Mouse (Mus musculus) MEL (cell line): ENCODE measurements around the gene Glp1r.

Source experiments
- BHLHE40 ChIP-seq: IDR thresholded peaks from 2 replicates; pipeline ENCODE4 v1.6.1; 2012; ENCODE audit warnings: low read depth, mild to moderate bottlenecking, inconsistent platforms, low read length, improper control_type of control experiment, borderline replicate concordance
- CTCF ChIP-seq, 3 experiments: IDR thresholded peaks in 2 of 3; conservative IDR thresholded peaks in 1 of 3; 2 replicates each; pipeline ENCODE4 v1.5.1; 2011 to 2012; ENCODE audit warnings: low read length in 3 of 3, low read depth in 2 of 3, mild to moderate bottlenecking in 2 of 3, improper control_type of control experiment in 1 of 3, inconsistent platforms in 1 of 3, mixed read lengths in 1 of 3, moderate library complexity in 1 of 3; ENCODE audit not compliant: control insufficient read depth in 1 of 3, insufficient read depth in 1 of 3, poor library complexity in 1 of 3, severe bottlenecking in 1 of 3
- E2F4 ChIP-seq: IDR thresholded peaks from 2 replicates; pipeline ENCODE4 v1.6.1; 2011; ENCODE audit warnings: low read depth, low read length, improper control_type of control experiment, borderline replicate concordance
- EP300 ChIP-seq, 2 experiments: IDR thresholded peaks; 2 replicates each; pipeline ENCODE4 v1.6.1; 2011; ENCODE audit warnings: improper control_type of control experiment in 2 of 2, low read length in 2 of 2, low read depth in 1 of 2, mild to moderate bottlenecking in 1 of 2
- ETS1 ChIP-seq: IDR thresholded peaks from 2 replicates; pipeline ENCODE4 v1.6.1; 2012; ENCODE audit warnings: low read depth, mild to moderate bottlenecking, inconsistent platforms, low read length, improper control_type of control experiment, moderate library complexity
- GABPA ChIP-seq: IDR thresholded peaks from 2 replicates; pipeline ENCODE4 v1.6.1; 2012; ENCODE audit warnings: low read depth, mild to moderate bottlenecking, inconsistent platforms, low read length, improper control_type of control experiment, moderate library complexity
- GATA1 ChIP-seq: IDR thresholded peaks from 2 replicates; pipeline ENCODE4 v1.6.1; 2011; ENCODE audit warnings: low read depth, low read length, improper control_type of control experiment
- JUND ChIP-seq: IDR thresholded peaks from 2 replicates; pipeline ENCODE4 v1.6.1; 2011; ENCODE audit warnings: low read depth, mild to moderate bottlenecking, improper control_type of control experiment, low read length
- MAX ChIP-seq: IDR thresholded peaks from 2 replicates; pipeline ENCODE4 v1.6.1; 2011; ENCODE audit warnings: low read length, improper control_type of control experiment
- NRF1 ChIP-seq: IDR thresholded peaks from 2 replicates; pipeline ENCODE4 v1.6.1; 2014; ENCODE audit warnings: low read depth, mild to moderate bottlenecking, inconsistent platforms, low read length, improper control_type of control experiment, moderate library complexity; ENCODE audit not compliant: poor library complexity, insufficient read depth, severe bottlenecking
- POLR2A ChIP-seq, 2 experiments: IDR thresholded peaks; 2 replicates each; pipeline ENCODE4 v1.6.1; 2011 to 2012; ENCODE audit warnings: low read length in 2 of 2, mild to moderate bottlenecking in 2 of 2, control low read depth in 1 of 2, improper control_type of control experiment in 1 of 2, low read depth in 1 of 2, moderate library complexity in 1 of 2; ENCODE audit not compliant: control insufficient read depth in 1 of 2, insufficient read depth in 1 of 2, poor library complexity in 1 of 2
- TAL1 ChIP-seq: IDR thresholded peaks from 2 replicates; pipeline ENCODE4 v1.6.1; 2012; ENCODE audit warnings: mild to moderate bottlenecking, inconsistent platforms, low read length, moderate library complexity, mixed read lengths
- ZC3H11A ChIP-seq: IDR thresholded peaks from 2 replicates; pipeline ENCODE4 v1.6.1; 2012; ENCODE audit warnings: low read depth, mild to moderate bottlenecking, inconsistent platforms, low read length, improper control_type of control experiment

DNA sequence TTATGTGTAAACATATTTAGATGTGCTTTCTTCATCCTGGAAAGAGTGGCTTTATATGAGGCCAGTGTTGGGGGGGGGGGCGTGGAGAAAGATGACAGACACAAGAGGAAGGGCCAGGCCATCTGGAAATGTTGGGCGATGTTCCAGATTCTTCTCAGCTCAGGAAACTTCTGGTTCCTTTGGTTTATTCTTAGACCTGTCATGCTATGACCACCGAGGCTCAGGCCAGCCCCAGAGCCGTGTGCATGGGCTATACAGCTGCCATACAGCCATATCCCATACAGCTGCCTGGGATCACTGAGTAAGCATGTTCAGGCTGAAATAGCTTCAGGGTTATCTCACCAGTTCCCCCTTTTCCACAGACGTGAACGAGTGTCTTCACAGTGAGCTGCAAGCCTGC lies 71.7 kb downstream of the Glp1r start:
- no peak for TF ChIP-seq EP300 (IDR thresholded peaks at IDR 0.05; ENCODE audit: low read depth in 1 of 2, low read length in 2 of 2)
- TF ChIP-seq E2F4, result no peak
- TF ChIP-seq GABPA, result no peak
- no peak for TF ChIP-seq TAL1
- no peak for TF ChIP-seq BHLHE40
- TF ChIP-seq POLR2A (IDR thresholded peaks at IDR 0.05; ENCODE audit: control insufficient read depth in 1 of 2, insufficient read depth in 1 of 2, low read depth in 1 of 2, low read length in 2 of 2, poor library complexity in 1 of 2), result no peak
- no peak for TF ChIP-seq MAX
- no peak for TF ChIP-seq ZC3H11A
- no peak for TF ChIP-seq ETS1
- no peak for TF ChIP-seq CTCF (IDR thresholded peaks at IDR 0.05 in 2 of 3, conservative IDR thresholded peaks at IDR 0.05 in 1 of 3; ENCODE audit: control insufficient read depth in 1 of 3, insufficient read depth in 1 of 3, low read depth in 2 of 3, low read length in 3 of 3, poor library complexity in 1 of 3, severe bottlenecking in 1 of 3)
- no peak for TF ChIP-seq NRF1
- no peak for TF ChIP-seq JUND
- no peak for TF ChIP-seq GATA1
